Mouse (Mus musculus) NIH3T3 (cell line): ENCODE data around the gene Dvl1.

Source experiments
- DNase-seq: peaks from one replicate; pipeline ENCODE4 v3.0.0-alpha.2; 2012; ENCODE audit warnings: low read depth

Dvl1 gene

GRCm38 (mm10) chr4:155883587-155883986 is 36.4 kb downstream of the Dvl1 start:
- DNase-seq = no peak

- DNase-seq = no peak
Observed at GRCm38 (mm10) chr4:155886330-155886729, 39.1 kb downstream of the Dvl1 start.

DNA sequence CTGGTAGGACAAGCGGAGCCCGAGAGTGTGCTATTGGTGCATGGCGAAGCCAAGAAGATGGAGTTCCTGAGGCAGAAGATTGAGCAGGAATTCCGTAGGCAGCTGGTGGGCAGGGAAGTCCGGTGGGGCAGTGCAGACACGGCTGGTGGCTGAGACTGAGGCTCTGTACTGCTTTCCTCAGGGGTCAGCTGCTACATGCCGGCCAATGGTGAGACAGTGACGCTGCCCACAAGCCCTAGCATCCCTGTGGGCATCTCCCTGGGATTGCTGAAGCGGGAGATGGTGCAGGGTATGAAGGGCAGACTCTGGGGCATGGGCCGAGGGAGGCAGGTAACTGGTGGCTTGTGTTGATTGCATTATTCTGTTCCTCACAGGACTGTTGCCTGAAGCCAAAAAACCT is 40.5 kb downstream of the Dvl1 start:
- DNase-seq = no peak

GRCm38 (mm10) chr4:155888181-155888580 is 41.0 kb downstream of the Dvl1 start:
- DNase-seq = no peak

DNA sequence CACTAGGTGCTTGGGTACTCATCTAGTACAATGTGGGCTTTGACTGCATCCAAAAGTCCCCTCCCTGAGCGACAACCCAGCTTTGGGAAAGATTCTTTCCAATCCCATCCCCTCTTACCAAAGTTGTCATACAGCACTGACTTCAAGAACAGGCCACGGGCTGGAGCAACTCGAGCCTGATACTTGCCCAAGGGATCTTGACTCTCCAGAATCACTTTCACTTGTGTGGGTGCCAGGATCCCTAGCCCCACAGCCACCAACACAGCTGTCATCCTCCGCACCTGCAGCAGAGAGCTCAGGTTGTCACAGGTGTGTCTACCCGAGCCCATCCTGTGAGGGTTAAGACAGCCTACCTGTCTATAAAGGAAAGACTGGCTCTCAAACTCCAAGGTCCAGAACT is 42.1 kb downstream of the Dvl1 start:
- DNase-seq = no peak

GRCm38 (mm10) chr4:155891011-155891471 is 43.8 kb downstream of the Dvl1 start:
- DNase-seq = no peak

GRCm38 (mm10) chr4:155891551-155892001 is 44.4 kb downstream of the Dvl1 start, which contains the start of the genes Pusl1 and Acap3:
Gene Pusl1, minus strand, starts transcription at chr4:155891781.
Gene Acap3, plus strand, starts transcription at chr4:155891822.
- DNase-seq = peak; percentile 96

GRCm38 (mm10) chr4:155892017-155892416 is 44.8 kb downstream of the Dvl1 start:
- DNase-seq = peak; percentile 84

- no peak for DNase-seq
Observed at GRCm38 (mm10) chr4:155892438-155893211, 45.4 kb downstream of the Dvl1 start.

DNA sequence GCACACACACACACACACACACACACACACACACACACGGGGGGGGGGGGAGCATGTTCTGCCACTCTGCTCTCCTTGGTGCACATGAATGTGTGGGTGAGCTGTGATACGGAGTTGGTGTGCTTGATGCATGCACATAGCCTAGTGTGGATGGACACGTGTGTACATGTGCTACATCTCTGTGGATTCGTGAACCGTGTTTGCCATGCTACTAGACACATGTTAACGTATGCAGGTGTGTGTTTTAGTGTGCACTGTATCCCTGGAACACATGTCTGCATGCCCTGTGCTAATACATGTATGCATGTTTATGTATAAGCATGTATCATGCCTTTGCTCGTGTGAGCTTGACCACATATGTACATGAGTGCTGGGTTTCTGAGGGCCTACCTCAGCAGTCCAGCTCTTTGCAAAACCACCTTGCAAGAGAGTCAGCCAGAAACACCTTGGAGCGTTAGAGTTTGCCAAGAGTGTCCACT is 46.0 kb downstream of the Dvl1 start:
- no peak for DNase-seq

DNA sequence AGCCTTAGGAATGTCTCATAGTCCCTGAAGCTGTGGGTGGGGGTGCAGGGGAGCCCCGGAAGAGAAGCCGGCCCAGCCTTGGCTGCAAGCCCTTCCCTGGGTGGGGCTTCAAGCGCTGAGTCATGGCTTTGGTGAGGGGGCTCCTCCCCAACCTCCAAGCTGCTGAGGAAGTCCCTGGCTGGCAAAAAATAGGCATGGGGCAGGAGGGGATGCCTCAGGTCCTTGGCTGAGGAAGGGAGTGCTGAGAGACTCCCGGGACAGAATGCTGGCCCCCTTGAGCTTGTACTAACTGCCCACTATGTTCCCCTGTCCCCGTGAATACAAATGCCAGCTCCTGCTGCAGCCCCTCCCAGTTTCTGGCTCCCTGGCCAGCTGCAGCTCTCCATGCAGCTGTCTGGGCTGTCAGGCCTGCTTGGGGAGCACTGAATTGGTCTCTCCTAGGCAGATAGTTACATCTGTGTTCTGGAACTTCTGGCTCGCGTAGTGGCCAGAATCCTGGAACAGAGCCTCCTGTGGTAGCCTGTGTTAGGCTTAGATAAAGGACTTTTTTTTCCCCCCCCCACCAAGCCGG is 47.2 kb downstream of the Dvl1 start:
- DNase-seq = peak; percentile 87

DNA sequence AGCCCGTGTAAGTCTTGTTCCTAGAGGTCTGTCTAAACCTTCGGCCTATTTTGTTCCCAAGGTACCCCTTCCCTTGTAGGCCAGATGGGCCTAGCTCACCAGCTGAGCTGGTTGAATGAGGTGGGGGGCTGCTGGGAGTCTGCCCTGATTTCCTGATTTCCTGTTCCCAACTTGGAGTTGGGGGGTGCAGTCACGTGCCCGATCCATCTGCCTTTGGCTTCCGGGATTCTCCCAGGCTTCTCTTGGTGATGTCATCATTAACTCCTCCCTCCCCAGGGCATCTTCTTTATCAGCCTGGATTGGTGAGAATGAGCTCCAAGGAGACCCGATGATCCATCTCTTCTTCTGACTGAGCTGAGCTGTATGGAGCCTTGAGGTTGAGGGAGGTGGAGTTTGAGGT is 48.0 kb downstream of the Dvl1 start:
- peak; percentile 48 for DNase-seq

GRCm38 (mm10) chr4:155895826-155896225 is 48.6 kb downstream of the Dvl1 start:
- no peak for DNase-seq

DNA sequence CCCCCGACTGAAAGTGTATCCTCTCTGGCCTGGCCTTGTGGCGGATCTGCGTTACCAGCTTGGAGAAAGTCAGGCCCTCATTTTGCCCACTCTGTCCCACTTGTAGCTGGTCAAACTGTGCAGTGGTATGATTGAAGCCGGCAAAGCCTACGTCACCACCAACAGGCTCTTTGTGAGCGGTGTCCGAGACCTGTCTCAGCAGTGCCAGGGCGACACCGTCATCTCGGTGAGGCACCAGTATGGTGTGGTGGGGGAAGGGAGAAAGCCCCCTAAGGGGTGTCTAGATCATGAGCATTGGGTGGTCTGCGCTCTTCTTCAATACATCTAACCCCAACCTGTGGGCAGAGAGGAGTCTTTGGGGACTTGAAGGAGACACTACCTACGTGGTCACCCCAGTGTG is 49.3 kb downstream of the Dvl1 start:
- no peak for DNase-seq

DNA sequence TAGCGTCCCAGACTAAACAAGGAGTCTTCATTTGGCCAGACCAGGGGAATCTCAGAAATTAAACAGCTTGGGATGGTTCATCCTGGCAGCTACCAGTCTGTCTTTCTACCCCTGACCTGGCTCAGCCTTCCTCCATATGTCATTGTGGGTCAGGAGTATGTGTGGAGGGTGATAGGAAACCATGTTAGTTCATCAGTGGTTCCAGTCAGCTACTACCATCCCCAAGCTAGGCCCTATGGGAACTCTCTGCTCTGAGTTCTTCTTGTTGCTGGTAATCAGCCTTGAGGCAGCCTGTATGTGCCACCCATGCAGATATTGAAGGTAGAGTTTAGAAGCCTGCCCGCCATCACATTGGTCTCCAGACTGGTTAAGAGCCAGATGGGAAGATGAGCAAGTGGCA is 51.1 kb downstream of the Dvl1 start:
- no peak for DNase-seq

- DNase-seq = no peak
Observed at GRCm38 (mm10) chr4:155899355-155899754, 52.2 kb downstream of the Dvl1 start.

- DNase-seq = no peak
Observed at GRCm38 (mm10) chr4:155901205-155901604, 54.0 kb downstream of the Dvl1 start.

- DNase-seq = no peak
Observed at GRCm38 (mm10) chr4:155903246-155903645, 56.0 kb downstream of the Dvl1 start.

DNA sequence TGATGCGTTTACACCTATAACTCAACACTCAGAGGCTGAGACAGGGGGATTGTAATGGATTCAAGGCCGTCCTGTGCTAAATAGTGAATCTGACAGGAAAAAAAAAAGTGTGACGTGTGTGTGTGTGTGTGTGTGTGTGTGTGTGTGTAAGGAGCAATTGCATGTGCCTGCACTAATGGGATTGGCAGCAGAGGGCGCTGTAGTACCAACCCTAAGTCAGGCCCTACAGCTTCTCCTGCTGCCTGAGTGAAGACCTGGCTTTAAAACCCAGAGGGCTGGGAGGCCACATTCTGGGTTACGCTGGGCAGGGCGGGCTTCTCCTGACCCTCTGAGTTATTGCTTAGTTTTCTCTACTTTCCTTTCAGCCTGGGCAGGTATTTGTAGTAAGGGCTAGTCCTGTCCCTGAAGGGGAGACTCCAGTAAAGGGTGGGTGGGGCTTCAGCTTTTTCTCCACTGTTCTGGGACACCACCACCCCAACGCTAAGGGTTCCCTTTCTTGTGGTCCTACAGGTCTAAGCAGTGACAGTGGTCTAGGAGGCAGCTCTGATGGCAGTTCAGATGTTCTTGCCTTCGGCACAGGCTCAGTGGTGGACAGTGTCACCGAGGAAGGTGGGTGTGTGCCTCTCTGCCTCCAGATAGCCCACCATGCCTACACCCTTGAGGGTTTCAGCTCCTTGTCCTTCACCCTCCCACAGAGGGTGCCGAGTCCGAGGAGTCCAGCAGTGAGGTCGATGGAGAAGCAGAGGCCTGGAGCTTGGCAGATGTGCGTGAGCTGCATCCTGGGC is 57.3 kb downstream of the Dvl1 start:
- DNase-seq = peak; percentile 60

- DNase-seq = no peak
Observed at GRCm38 (mm10) chr4:155905634-155906033, 58.4 kb downstream of the Dvl1 start.

DNA sequence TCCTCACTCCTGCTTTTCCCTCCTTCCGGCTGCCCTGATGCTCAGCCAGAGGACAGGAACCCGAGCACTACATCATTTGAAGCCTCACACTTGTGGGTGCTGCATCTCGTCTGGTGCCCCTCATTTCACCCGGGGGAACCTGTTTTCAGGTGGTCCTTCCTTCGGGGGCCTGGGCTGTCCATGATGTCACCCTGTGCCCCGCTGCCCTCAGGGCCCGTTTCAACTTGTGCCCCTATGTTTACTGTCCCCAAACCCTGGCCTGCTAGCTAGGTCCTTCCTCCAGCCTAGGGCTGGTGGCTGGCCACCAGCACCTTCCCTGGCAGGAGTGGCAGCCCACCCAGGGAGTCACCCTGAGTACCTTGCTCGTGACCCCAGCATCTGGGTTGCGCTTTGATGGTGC is 58.9 kb downstream of the Dvl1 start:
- DNase-seq = no peak

DNA sequence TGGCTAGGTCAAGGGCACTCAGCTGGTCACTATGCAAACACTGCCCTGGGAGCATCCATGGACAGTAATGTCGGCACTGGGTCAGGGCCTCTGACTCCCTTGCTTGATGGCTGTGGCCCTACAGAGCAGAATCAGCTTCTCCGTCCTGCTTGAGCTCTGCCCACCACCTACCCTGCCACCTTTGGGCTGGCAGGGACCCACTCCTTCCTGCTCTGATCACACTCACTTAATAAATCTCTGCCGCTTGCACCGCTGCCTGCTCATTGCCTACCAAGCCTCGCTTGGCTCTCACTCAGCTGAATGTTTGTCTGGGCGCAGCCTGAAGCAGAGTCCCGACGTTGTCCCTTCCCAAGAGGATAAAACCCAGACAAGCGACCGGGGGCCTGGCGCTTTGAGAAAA is 59.8 kb downstream of the Dvl1 start:
- DNase-seq = no peak

GRCm38 (mm10) chr4:155908281-155908680 is 61.1 kb downstream of the Dvl1 start:
- no peak for DNase-seq
